Mouse (Mus musculus) bone marrow macrophage, adult 2 months (primary cell): ENCODE results near the gene Igfbp5.

Experiments
- CTCF ChIP-seq: IDR thresholded peaks from 2 replicates; pipeline ENCODE4 v1.5.1; 2012; ENCODE audit warnings: low read depth, mild to moderate bottlenecking, low read length, moderate library complexity
- POLR2A ChIP-seq: IDR thresholded peaks from 2 replicates; pipeline ENCODE4 v1.6.1; 2012; ENCODE audit warnings: mild to moderate bottlenecking, low read depth, low read length, borderline replicate concordance

- TF ChIP-seq CTCF, result no peak
- TF ChIP-seq POLR2A, result no peak
These were observed 38.4 kb upstream of the Igfbp5 start for GRCm38 (mm10) chr1:72913073-72913472.
